Mouse (Mus musculus): ENCODE data around the gene Arcn1.
A peak's percentile ranks its signal among the peaks of the same experiment; 100 is the strongest.

GRCm38 (mm10) chr9:44709600-44709999 is 58.0 kb downstream of the Arcn1 start:
- TF ChIP-seq POLR2A (IDR thresholded peaks at IDR 0.05; ENCODE audit: low read depth, low read length): no peak
- peak; percentile 55; the same call in 1 of the 2 replicates for TF ChIP-seq CTCF (IDR thresholded peaks at IDR 0.05; ENCODE audit: extremely low read depth, insufficient read length, insufficient replicate concordance, low read depth, low read length)

Data from small intestine, adult 2 months (tissue).